Mouse (Mus musculus) B cell, adult 2 months (primary cell): ENCODE results near the gene Stk10.

Experiments
- DNase-seq, 2 experiments: peaks; one replicate each; pipeline ENCODE4 v3.0.0; 2022

The Stk10 gene

DNA sequence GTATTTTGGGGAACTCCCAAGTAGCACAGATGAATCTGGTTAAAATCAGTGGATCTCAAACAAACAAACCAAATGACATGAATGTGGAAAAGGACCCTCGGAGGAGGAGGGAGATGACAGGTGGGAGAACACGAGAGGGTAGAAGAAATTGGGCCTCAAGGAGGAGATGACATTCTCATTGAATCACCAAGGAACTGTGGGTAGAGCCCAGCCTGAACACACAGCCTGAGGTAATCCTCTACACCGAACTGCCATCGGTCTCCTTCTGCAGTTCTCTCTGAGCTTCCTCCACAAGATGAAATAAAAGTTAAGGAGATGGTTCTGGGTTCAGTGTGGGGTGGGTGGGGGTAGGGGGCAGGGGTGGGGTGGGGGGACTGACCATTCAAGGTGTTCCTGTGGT is 6.1 kb upstream of the Stk10 start:
- DNase-seq, result no peak

DNA sequence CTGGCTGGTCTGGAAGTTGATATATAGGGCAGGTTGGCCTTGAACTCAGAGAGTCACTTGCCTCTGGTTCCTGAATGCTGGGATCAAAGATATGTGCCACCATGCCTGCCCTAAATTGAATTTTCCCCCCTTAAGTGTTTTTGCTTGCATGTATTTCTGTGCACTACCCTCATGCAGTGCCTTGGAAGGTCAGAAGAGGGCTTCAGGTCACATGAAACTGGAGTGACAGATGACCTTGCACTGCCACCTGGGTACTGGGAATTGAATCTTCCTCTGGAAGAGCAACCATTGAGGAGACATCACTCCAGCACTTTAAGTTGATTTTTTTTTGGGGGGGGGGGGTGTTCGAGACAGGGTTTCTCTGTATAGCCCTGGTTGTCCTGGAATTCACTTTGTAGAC is 3.0 kb upstream of the Stk10 start:
- peak in 1 of 2 experiments; percentile 47 for DNase-seq

DNA sequence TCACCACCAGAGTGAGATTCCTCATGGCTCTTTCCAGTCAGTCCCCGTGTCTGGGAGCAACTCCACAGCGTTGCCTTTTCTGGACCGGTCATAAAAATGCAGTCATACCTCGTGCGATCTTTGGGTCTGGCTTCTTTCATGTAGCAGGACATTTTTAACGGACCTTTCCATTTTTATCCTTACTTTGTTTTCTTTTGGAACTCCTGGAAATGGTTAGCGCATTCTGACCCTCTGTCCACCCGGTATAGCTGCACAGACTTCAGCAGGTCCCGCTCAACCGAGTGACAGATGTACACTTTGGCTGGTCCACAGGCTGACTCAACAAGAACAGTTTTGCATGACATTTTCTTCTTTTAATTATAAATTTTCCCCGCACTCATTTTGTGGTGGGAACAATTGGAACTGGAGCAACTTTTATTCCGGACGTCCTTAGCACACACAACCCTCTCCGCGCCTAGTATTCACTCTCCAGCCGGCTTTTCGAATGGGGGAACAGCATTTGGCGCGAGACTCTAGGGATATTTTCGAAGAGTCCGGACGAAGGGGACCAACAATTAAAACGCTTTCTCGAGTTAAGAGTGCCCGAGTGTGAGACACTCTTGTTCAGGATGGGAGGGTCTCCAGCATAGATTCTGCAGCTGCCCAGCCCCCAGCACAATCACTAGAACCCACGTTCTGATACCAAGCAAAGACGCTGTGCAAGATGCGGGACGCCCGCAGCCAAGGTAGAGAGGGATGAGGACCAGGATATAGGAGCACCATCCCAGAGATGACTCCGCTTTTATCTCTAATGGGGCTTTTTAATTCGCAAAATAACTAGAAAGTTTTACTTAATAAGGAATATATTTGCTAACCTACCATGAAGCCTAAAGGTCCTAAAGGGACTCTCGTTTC is 987 bp upstream of the Stk10 start, which contains the start of gene Efcab9:
Gene Efcab9, minus strand, starts transcription at position 211 of the 894 bp plus-strand sequence.
- DNase-seq, result no peak

DNA sequence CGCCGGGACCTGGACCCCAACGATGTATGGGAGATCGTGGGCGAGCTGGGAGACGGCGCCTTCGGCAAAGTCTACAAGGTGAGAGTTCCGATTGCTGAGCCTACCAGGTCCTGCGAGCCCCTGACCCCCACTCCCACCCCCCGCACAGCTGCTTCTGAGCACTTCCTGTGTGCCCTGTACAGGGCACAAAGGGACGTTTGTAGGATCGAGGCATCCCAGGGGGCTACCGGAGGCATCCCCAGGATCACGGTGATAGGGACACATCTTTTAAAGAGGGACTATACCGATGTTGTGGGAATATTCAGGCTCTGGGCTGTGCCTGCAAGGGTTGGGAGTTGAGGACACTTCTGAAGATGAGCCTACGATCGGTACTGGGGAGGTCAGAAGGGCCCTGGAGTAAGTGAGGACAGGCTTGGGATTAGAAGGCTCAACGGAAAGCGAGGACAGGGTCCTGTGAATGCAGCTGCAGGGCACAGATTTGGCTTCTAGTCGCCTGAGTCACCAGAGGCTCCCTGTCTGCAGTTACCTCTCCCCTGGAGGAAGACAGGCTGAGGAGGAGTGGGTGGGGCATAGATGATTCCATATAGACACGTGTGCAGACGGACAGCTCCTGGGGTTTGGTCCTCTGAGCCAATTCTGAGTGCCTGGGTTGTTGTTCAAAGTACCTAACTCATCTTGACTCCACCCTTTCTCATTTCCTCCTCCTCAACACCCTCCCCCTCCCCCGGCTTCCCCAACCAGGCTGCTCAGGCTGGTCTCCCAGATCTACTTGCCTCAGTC is 567 bp downstream of the Stk10 start:
- DNase-seq, result peak; percentile 75 to 82

DNA sequence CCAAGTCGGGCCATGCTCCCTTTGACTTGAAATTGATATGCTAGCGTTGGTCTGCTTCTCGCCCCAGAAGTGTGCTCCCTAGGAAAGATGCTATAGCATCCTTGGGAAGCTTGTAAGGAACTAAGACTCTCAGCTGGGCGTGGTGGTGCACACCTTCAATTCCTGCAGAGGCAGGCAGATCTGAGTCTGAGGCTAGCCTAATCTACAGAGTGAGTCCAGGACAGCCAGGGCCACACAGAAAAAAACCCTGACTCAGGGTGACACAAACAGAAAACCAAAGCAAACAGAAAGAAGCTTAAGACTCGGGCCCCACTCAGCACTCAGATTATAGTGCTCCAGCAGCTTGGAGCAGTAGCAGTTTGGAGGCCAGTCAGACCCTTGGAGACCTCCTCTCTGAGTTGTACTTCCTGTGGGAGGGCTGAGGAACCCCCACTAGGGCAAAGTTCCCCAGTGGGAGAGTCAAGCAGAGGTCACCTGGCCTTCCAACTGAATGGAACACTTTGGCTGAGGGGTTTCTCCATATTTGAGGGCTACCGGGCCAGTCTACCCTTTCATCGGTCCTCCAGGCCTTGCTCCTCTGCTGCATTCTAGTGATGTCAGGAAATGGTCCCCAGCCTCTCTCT is 1.5 kb downstream of the Stk10 start:
- no peak for DNase-seq

DNA sequence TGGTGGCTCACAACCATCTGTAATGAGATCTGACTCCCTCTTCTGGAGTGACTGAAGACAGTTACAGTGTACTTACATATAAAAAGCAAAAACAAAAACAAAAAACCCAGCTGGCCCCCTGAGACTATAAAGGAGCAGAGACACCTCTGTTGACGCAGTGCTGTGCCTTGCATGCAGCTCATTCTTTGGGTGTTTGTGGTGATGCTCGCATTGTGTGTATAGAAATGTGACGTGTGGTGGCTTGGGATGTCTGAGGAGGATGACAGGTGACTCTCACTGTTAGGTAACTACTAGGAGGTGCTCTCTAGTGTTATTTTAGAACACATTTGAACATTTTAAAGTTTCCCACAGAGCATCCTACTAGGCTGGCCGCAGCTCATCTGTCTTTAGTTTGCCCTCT is 2.5 kb downstream of the Stk10 start:
- no peak for DNase-seq

DNA sequence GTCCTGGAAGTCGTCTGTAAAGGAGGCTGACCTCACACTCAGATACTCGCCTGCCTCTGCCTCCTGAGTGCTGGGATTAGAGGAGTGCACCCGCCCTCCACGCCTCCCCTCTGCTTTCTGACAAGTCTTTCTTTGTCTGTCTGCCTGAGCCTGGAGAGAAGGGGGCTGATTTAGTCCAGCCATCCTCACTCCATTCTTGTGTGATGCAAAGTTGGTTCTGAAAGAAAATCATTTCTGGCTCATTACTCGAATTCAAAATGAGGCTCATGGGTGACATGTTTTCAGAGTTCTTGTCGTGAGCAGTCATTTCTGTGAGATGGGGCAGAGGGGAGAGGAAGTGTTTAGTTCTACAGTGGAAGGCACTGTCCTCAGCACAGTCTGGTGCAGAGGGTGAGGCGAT is 3.8 kb downstream of the Stk10 start:
- DNase-seq, result no peak

DNA sequence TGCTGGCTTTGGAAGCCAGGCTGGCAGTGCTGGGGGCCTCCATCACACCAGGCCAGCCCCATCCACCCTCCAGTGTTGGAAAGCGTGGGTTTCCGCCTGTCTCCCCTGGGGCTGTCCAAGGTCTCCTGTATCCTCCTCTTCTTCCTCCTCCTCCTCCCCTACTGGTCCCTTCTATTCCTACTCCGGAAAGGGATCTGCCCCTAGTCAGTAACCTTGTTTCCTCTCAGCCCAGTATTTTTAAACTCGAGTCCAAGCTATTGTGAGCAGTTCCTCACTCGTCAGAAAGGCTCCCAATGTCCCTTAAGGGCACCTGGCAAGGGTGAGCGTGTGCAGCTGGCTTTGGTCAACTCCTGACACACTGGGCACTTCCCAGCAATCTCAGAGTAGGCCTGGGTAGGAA is 5.3 kb downstream of the Stk10 start:
- DNase-seq, result no peak

DNA sequence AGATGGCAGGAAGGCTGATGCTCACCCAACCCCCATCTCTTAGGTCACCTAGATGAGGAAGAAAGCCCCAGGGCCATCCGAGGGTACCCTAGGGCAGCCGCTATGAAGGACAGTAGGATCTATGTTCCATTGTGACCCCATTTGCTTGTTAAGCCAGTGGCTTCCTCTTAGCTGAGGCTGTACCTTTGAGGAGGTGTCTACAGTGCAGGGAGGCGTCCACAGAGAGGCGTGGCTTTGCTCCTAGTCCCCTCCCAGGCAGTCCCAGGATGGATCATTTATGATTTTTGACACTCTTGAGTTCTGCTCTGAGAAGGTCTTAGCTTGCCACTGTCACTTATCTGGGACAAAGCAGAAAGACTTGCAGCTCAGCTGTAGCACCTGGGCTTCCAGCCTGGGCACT is 5.7 kb downstream of the Stk10 start:
- no peak for DNase-seq

DNA sequence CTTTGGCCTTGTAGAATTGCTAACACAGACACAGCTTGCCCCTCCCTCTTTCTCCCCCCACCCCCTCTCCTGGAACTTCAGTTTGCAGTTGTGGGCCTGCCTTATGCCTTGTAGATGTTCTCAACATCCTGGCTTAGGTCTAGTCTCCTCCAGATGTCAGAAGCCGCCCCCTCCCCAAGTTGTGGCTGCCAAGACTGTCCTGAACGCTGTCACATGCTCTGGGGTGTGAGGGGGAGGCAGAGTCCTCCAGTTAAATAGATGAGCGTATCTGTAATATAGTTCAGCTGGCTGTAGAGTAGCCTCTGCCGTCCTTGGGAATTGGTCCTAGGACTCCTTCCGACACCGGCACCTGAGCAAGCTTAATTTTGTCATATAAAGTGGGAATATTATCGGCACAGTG is 6.6 kb downstream of the Stk10 start:
- DNase-seq, result no peak

DNA sequence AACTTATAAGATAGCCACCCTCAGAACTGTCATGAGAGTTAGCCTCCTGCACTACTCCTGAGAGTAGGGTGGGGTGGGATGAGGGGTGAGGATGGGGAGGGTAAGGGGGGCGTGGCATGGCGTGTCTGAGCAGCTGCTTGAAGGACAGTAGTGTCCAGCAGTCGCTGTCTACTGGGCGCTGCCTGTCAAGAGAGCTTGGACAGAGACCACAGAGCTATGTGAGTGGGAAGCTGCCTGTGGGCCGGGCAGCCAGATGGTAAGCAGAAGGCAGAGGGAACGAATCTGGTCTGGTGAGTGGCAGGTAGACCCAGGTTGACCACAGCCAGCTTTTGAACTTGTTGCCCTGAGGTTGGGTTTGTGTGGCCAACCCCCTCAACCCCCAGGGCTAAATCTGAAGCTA is 7.4 kb downstream of the Stk10 start:
- no peak for DNase-seq

DNA sequence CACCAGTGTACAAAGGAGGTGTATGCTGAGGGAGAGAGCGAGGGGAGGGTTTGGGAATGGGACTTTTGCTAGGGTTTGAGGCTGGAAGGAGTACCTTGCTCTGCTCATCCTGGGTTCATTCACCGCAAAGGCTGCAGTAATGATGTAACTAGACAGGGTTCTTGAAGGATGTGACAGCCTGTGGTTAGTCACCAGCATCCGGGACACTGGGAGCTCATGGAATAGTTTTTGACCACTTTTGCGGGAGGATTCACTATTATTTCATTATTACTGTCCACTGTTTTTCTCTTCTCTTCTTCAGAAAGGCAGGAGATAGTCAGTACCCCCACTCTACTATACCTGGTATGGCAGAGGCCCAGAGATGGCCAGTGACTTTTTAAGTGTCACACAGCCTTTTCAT is 9.1 kb downstream of the Stk10 start:
- DNase-seq, result no peak

DNA sequence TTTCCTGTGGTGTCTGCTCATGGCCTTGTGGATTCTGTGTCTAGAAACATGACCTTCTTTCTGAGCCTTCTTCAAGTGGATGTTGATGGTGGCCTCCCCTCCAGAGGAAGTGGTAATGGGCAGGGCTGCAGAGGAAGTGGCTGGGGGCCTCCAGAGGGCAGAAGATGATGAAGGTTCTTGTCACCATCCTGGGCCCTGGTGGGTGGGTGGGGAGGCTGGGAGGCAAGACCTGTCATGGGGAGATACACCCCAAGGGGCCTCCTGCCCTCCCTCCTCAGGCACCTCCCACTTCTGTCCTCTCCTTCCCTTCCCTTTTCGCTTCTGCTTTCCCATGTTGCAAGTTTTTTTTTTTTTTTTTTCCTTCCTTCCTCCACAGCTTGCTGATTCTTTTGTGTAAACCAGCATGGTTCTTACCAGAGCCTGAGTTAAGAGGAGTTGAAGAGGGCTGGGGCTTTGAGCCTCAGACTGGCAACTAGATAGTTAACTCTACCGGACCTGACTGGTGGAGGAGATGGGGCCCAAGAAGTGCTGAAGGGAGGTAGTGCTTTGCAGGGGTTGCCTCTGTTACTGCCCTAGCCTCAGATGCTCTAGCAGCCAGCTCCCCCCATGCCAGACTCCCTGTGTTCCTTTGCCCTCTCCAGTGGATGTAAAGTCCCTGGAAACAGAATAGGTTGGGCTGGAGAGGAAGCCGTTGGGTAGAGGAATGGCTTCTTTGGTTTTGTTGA is 9.7 kb downstream of the Stk10 start:
- peak; percentile 68 to 74 for DNase-seq

DNA sequence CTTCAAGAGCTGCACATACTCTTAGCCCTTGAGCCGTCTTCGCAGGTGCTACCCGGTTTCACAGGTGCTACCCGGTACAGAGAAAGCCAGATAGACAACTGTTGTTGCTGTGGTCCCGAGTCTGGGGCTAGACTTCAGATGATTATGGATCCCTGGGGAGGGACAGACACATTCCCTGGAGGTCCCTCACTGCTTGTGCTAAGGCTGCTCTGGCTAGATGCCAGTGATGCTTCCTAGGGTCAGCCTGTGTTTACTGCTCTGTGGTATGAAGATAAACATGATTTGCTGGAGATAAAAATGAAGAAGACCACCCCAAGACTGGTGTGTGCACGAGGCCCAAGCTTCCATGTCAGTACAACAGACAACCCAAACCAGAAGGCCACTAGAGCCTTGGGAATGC is 10.9 kb downstream of the Stk10 start:
- no peak for DNase-seq

DNA sequence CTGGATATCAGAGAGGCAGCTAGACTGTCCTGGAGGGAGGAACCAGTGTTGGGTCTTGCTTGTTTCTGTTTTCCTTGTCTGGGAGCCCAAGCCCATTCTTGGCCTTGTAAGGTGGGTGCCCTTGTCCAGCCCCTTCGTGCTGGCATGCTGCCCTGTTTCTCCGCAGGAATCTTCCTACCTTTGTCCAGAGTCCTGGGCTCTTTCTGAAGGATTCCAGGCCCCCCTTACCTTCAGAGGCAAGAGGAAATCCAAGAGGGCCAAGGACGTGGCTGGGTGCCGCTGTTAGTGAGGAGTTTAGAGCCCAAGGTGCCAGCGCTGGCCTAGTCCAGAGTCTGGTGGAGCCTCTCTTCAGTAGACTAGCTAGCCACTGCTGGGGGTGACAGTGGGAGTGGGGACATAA is 11.4 kb downstream of the Stk10 start:
- no peak for DNase-seq

DNA sequence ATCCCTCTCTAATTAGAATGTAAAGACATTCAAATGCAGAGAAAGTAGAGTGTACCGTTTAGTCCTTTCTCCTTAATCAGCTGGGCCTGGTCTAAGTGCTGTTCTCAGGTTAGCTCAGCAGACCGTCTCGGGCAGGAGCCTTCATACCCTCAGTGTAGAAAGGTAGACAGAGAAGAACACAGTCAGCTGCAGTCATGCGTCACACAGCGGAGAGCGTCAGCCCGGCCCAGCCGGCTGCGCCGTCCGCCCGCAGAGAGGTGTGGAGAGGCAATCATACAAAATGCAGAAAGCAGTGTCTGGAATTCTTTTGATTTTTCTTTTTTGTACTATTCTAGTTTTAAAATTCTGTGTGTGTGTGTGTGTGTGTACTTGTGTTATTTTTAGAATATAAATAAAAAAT is 12.5 kb downstream of the Stk10 start:
- DNase-seq, result no peak

DNA sequence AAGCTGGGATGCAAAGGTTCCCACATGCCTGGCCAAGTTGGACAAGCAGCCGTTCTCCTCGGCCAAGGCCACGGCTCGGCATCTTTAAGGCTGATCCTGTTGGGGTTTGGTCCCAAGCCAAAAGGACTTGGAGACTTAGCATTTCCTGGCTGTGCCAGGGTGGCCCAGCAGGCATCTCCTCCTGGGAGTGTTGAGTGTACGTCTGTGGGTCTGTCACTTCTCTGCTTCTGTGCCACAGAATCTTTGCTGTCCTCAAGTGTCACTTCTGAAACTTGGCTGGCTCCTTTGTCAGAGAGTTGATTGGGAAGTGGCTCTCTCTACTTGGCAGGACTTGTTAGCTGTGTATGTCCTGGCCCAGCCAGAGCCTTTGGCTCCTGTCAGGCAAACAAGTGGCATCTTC is 13.4 kb downstream of the Stk10 start:
- no peak for DNase-seq

DNA sequence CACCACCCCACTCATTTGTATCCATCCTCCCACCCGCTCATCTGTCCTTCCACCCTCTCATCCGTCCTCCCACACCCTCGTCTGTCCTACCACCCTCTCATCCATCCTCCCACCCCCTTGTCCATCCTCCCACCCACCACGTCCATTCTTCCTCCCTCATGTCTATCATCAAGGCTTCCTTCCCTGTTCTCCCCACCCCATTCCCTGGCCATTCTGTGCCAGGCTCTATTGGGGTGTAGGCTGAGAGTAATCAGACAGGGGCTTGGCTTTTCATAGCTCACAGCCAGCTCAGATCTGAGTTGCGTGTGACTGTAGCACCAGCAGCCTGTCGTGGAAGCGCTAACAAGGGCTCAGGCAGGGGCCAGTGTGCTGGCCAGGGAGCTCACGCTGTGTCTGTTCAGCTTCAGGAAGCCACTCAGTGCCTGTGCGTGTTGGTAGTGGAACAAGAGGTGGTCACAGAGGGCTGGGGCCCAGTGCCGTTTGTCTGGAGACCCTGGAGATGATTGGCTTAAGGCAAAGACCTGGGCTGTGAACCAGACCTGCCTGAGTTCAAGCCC is 14.4 kb downstream of the Stk10 start:
- no peak for DNase-seq

DNA sequence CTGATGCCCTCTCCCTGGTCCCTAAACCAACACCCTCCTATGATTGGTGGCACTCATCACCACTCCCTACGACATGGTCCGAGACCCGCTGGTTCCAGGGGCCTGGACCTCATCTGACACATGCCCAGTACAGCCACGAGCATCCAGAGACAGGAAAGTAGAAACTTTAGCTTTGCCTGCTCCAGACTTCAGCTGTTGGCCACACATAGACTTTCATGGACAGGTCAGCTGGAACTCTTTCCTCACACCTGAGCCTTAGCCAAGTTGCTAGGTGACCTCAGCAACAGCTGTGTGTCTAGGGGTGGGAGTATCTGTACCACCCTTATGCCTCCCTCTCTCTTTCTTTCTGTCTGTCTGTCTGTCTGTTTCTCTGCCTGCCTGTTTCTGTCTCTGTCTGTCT is 15.1 kb downstream of the Stk10 start:
- no peak for DNase-seq

DNA sequence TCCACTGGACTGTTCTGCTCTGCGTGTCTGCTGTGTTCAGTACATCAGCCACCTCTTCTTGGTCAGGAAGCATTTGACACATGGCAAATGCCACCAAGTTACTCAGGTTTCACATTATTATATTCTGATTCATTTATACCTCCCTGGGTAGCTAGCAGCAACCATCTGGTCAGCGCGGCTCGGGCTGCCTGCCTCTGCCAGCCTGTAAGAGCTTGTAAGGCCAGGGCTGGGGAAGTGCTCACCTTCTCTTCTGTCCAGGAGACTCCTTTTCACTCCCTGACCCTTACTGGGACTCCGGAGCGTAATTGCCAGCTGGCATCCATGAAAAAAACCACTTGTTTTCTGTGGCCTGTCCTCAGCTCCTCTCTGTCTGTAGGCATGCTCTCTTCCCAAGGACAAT is 16.1 kb downstream of the Stk10 start:
- DNase-seq, result no peak

DNA sequence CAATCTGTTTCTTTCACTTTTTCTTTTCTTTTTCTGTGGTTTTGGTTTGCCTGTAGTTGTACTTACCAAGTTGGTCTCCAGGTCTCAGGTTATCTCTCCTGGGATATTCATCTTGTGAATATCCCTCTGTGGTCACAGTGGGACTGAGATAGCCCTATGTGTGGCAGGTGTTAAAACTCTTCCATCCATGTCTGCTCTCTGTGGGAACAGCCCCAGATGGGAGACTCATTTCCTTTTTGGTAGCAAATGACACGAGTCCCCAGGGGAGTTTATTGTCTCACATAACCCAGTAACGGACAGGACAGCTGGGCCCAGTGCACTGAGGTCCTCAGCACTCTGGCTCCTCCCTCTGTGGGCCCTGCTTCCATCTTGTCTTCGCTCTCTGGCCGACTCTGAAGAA is 17.0 kb downstream of the Stk10 start:
- no peak for DNase-seq

DNA sequence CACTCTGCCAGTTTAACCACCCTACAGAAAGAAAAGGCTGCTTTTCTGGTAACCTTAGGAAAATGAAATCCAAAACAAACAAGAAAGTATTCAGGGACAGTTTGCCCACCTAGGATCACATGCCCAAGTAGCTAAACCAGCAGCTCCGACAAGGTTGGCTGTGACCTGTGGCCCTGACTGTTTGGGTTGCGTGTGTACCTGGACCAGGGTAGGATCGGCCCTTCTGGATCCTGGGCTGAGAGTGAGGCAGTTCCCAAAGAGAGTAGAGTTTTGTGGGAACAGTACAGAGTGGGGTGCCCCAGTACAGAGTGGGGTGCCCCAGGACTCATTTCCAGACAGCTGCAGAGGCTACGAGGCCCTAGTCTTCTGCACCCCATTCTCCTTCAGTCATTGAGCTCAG is 18.0 kb downstream of the Stk10 start:
- no peak for DNase-seq
